Mouse (Mus musculus): ENCODE measurements at regions not wholly inside any gene's neighbourhood (a gene's known extent, or its start where the extent isn't known, plus 50 kb on each side); places are given as distances from the start of the nearest gene placed in this dataset.

- no peak for DNase-seq
Observed at GRCm38 (mm10) chr3:70216096-70216495, 208.7 kb downstream of the Otol1 start.

GRCm38 (mm10) chr3:70218757-70219360 lies 211.4 kb downstream of the Otol1 start:
- no peak for DNase-seq

- no peak for DNase-seq
Observed at GRCm38 (mm10) chr3:70223443-70224065, 216.1 kb downstream of the Otol1 start.

- no peak for DNase-seq
Observed at GRCm38 (mm10) chr3:70224846-70225245, 217.4 kb downstream of the Otol1 start.

- DNase-seq, result no peak
Observed at GRCm38 (mm10) chr3:70227165-70227564, 219.8 kb downstream of the Otol1 start.

- no peak for DNase-seq
Observed at GRCm38 (mm10) chr3:70248655-70249054, 241.2 kb downstream of the Otol1 start.

GRCm38 (mm10) chr3:70249922-70250321 lies 242.5 kb downstream of the Otol1 start:
- no peak for DNase-seq

- no peak for DNase-seq
Observed at GRCm38 (mm10) chr3:70250733-70251132, 243.3 kb downstream of the Otol1 start.

GRCm38 (mm10) chr3:70263318-70263717 lies 255.9 kb downstream of the Otol1 start:
- no peak for DNase-seq

GRCm38 (mm10) chr3:70288590-70289388 lies 281.4 kb downstream of the Otol1 start:
- DNase-seq, result no peak

GRCm38 (mm10) chr3:70307556-70307955 lies 300.1 kb downstream of the Otol1 start:
- DNase-seq, result no peak

- no peak for DNase-seq
Observed at GRCm38 (mm10) chr3:70308061-70308461, 300.6 kb downstream of the Otol1 start.

GRCm38 (mm10) chr3:70309304-70309703 lies 301.9 kb downstream of the Otol1 start:
- DNase-seq, result no peak

- DNase-seq, result no peak
Observed at GRCm38 (mm10) chr3:70311055-70311454, 303.6 kb downstream of the Otol1 start.

- no peak for DNase-seq
Observed at GRCm38 (mm10) chr3:70312034-70312433, 304.6 kb downstream of the Otol1 start.

- no peak for DNase-seq
Observed at GRCm38 (mm10) chr3:70313119-70313868, 305.9 kb downstream of the Otol1 start.

GRCm38 (mm10) chr3:70314239-70314638 lies 306.8 kb downstream of the Otol1 start:
- no peak for DNase-seq

GRCm38 (mm10) chr3:70318377-70318776 lies 311.0 kb downstream of the Otol1 start:
- no peak for DNase-seq

- no peak for DNase-seq
Observed at GRCm38 (mm10) chr3:70319139-70319538, 311.7 kb downstream of the Otol1 start.

GRCm38 (mm10) chr3:70321161-70321657 lies 313.8 kb downstream of the Otol1 start:
- no peak for DNase-seq

- DNase-seq, result no peak
Observed at GRCm38 (mm10) chr3:70324692-70325091, 317.3 kb downstream of the Otol1 start.
